ENCODE assay signal across 8 mouse cellular contexts in the genomic region with DNA sequence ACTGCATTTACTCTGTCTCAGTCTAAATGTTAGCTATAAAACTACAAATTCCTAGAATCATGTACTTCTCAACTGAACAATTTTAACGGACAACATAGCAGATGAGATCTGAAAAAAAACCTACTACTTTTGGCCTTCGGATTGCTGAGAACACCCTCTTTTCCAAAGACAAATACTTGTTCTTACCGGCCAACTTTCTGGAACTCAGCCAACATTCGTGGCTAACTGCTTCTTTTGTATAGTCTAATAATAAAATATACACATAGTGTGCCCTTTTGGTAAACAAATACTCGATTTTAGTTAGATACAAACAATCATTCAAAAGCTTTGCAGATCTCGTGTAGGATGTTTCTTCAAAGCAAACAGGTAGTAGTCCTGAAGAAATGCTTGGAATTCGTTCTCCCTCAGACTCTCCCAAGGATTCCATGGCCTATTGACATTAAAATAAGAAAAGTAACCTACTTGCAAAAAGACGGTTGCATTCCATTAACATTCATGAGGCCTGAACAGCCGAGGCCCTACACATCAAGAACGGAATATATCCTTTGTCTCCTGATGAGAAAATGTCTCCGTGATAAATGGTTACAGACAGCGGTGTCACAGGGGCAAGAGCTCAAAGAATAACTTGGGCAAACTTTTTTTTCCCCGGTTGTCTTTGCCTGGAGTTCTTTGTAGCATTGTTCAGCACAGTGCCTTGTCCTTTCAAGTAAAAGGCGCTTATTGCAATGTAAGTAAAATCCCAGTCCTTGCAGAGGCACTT. TPM values are rescaled to one million over a fixed set of nuclear protein-coding genes. Genes with fewer than 3 reads are reported as not detected.
DNase-seq lines count a peak whose midpoint lies in the region; ATAC-seq and TF ChIP-seq lines count a peak whose summit lies in the region.

No protein-coding gene starts in this region.

- no peaks in the 10 kb centered on the region for H3K36me3 ChIP-seq in kidney, adult 2 months (ENCODE audit: control insufficient read depth, insufficient read depth, low read length)
- no peaks in the 10 kb centered on the region for H3K36me3 ChIP-seq in embryonic facial prominence, embryonic 12.5 days
- no peaks in the 10 kb centered on the region for H3K36me3 ChIP-seq in kidney, postnatal 0 days (ENCODE audit: insufficient read depth, low read length)
- H3K36me3 ChIP-seq in neural tube, embryonic 11.5 days (ENCODE audit: control insufficient read depth, insufficient read depth, low read length): no peaks in the 10 kb centered on the region

- no peaks in the 10 kb centered on the region for H3K9me3 ChIP-seq in embryonic facial prominence, embryonic 12.5 days
- H3K9me3 ChIP-seq in kidney, postnatal 0 days (replicated peaks; ENCODE audit: low read length): no peaks in the 10 kb centered on the region
- no peaks in the 10 kb centered on the region for H3K9me3 ChIP-seq in neural tube, embryonic 11.5 days (ENCODE audit: control insufficient read depth, low read length)

- H3K27me3 ChIP-seq in kidney, adult 2 months (replicated peaks; ENCODE audit: control insufficient read depth, insufficient read depth, low read length): no peaks in the 10 kb centered on the region
- H3K27me3 ChIP-seq in embryonic facial prominence, embryonic 12.5 days: no peaks in the 10 kb centered on the region
- H3K27me3 ChIP-seq in kidney, postnatal 0 days (ENCODE audit: insufficient read depth, low read length): no peaks in the 10 kb centered on the region
- no peaks in the 10 kb centered on the region for H3K27me3 ChIP-seq in neural tube, embryonic 11.5 days (ENCODE audit: control insufficient read depth, insufficient read depth, low read length)

- no peaks in the 10 kb centered on the region; the same call in 1 of the 2 replicates for H3K4me1 ChIP-seq in kidney, adult 2 months (ENCODE audit: control insufficient read depth, insufficient read depth, low read length)
- peaks cover 10% of the 10 kb centered on the region; the same call in 1 of the 2 replicates for H3K4me1 ChIP-seq in embryonic facial prominence, embryonic 12.5 days
- peaks cover 11% of the 10 kb centered on the region for H3K4me1 ChIP-seq in kidney, postnatal 0 days (replicated peaks; ENCODE audit: insufficient read depth, low read length)
- no peaks in the 10 kb centered on the region; the same call in 1 of the 2 replicates for H3K4me1 ChIP-seq in neural tube, embryonic 11.5 days (ENCODE audit: control insufficient read depth, insufficient read depth, low read length)

- H3K27ac ChIP-seq in kidney, adult 2 months (ENCODE audit: insufficient read depth, low read depth, low read length): no peak overlapping the region
- H3K27ac ChIP-seq in embryonic facial prominence, embryonic 12.5 days: peak overlapping the region; percentile 25; the same call in 1 of the 2 replicates
- H3K27ac ChIP-seq in kidney, postnatal 0 days: peak overlapping the region; percentile 89
- peak overlapping the region; percentile 90 for H3K27ac ChIP-seq in neural tube, embryonic 11.5 days (ENCODE audit: low read depth, low read length)

- no peak for ATAC-seq in embryonic facial prominence, embryonic 12.5 days (ENCODE audit: insufficient number of reproducible peaks, insufficient read depth, low FRiP score, low TSS enrichment)
- ATAC-seq in kidney, postnatal 0 days (replicated peaks; ENCODE audit: low FRiP score, low read depth): no peak
- peak; percentile 31 for ATAC-seq in neural tube, embryonic 11.5 days (ENCODE audit: insufficient read depth, low FRiP score, low TSS enrichment)

- no peak overlapping the region for H3K9ac ChIP-seq in embryonic facial prominence, embryonic 12.5 days
- no peak overlapping the region for H3K9ac ChIP-seq in kidney, postnatal 0 days (ENCODE audit: low read depth, low read length)
- no peak overlapping the region for H3K9ac ChIP-seq in neural tube, embryonic 11.5 days (ENCODE audit: low read length)

- TF ChIP-seq CTCF in kidney, adult 2 months (conservative IDR thresholded peaks at IDR 0.05; ENCODE audit: insufficient read depth, insufficient read length, low read depth, low read length): no peak
- TF ChIP-seq CTCF in kidney, postnatal 0 days (IDR thresholded peaks at IDR 0.05; ENCODE audit: low read depth): no peak

- TF ChIP-seq POLR2A in kidney, adult 2 months (IDR thresholded peaks at IDR 0.05; ENCODE audit: low read depth, low read length): no peak

- H3K4me2 ChIP-seq in embryonic facial prominence, embryonic 12.5 days (replicated peaks): peak overlapping the region; percentile 64
- peak overlapping the region; percentile 85 for H3K4me2 ChIP-seq in kidney, postnatal 0 days (ENCODE audit: low read length)
- peak overlapping the region; percentile 40 for H3K4me2 ChIP-seq in neural tube, embryonic 11.5 days (ENCODE audit: low read depth)

- no peak overlapping the region for H3K4me3 ChIP-seq in kidney, adult 2 months (ENCODE audit: insufficient read depth, low read depth, low read length)
- H3K4me3 ChIP-seq in embryonic facial prominence, embryonic 12.5 days: no peak overlapping the region
- no peak overlapping the region for H3K4me3 ChIP-seq in kidney, postnatal 0 days (replicated peaks; ENCODE audit: low read depth, low read length)
- no peak overlapping the region for H3K4me3 ChIP-seq in neural tube, embryonic 11.5 days (ENCODE audit: low read depth, low read length)

- 36% methylated on average over 14 of the region's 14 CpGs for WGBS in kidney, adult 2 months
- WGBS in embryonic facial prominence, embryonic 12.5 days: 24% methylated on average over 14 of the region's 14 CpGs
- 30% methylated on average over 14 of the region's 14 CpGs for WGBS in kidney, postnatal 0 days
- 19% methylated on average over 14 of the region's 14 CpGs for WGBS in neural tube, embryonic 11.5 days

- peak; percentile 23 for DNase-seq in kidney, adult 2 months
- DNase-seq in kidney, adult 11 months: no peak
- DNase-seq in kidney, postnatal 0 days (ENCODE audit: low spot score): peak; percentile 8
- DNase-seq in neural tube, embryonic 11.5 days (ENCODE audit: low spot score): peak; percentile 67
- no peak for DNase-seq in gastrocnemius, adult 8-10 months (ENCODE audit: low spot score in 2 of 2)
- DNase-seq in left cerebral cortex, adult 18-20 months (ENCODE audit: low spot score in 2 of 2): no peak
- DNase-seq in thymus, adult 18-20 months: no peak

RNA-seq across cellular contexts. Expression of gene Lysmd3, which starts 1.2 kb away (rescaled TPM):
- 3.9 and 4.4 TPM in 2 replicates for polyA plus RNA-seq in kidney, adult 2 months (2012; rRNA removed)
- 28.2 and 33.0 TPM in 2 replicates for polyA plus RNA-seq in embryonic facial prominence, embryonic 12.5 days (2016; fragmentation: Nextera tagmentation; extraction: Ambion mirVana)
- polyA plus RNA-seq in kidney, postnatal 0 days (2015; fragmentation: Nextera tagmentation; extraction: Ambion mirVana): 22.4 and 22.5 TPM in 2 replicates
- 35.4 and 39.5 TPM in 2 replicates for polyA plus RNA-seq in neural tube, embryonic 11.5 days (2014; fragmentation: Nextera tagmentation; extraction: Ambion mirVana)
- total RNA-seq in gastrocnemius, adult 8-10 months (2022): 1 to 10 TPM; 6.3 to 10.0 (median 6.6) TPM
- 10 to 100 TPM; 12.7 to 16.3 TPM for total RNA-seq in left cerebral cortex, adult 18-20 months (2021)

RNA-seq across cellular contexts. Expression of gene Adgrv1, which starts 23.3 kb away (rescaled TPM):
- polyA plus RNA-seq in kidney, adult 2 months (2012; rRNA removed): 0.56 and 0.61 TPM in 2 replicates
- polyA plus RNA-seq in embryonic facial prominence, embryonic 12.5 days (2016; fragmentation: Nextera tagmentation; extraction: Ambion mirVana): 5.0 and 7.2 TPM in 2 replicates
- 2.7 and 3.2 TPM in 2 replicates for polyA plus RNA-seq in kidney, postnatal 0 days (2015; fragmentation: Nextera tagmentation; extraction: Ambion mirVana)
- 35.1 and 38.8 TPM in 2 replicates for polyA plus RNA-seq in neural tube, embryonic 11.5 days (2014; fragmentation: Nextera tagmentation; extraction: Ambion mirVana)
- under 1 TPM in 1 of 4 experiments, not detected in 3; 0.19 TPM for total RNA-seq in gastrocnemius, adult 8-10 months (2022)
- 1 to 10 TPM in 1 of 2 experiments, under 1 TPM in 1; 0.81 to 1.4 TPM for total RNA-seq in left cerebral cortex, adult 18-20 months (2021)

RNA-seq across cellular contexts. Expression of gene Polr3g, which starts 54.5 kb away (rescaled TPM):
- polyA plus RNA-seq in kidney, adult 2 months (2012; rRNA removed): 2.7 and 3.1 TPM in 2 replicates
- 17.2 and 17.5 TPM in 2 replicates for polyA plus RNA-seq in embryonic facial prominence, embryonic 12.5 days (2016; fragmentation: Nextera tagmentation; extraction: Ambion mirVana)
- 7.8 and 8.1 TPM in 2 replicates for polyA plus RNA-seq in kidney, postnatal 0 days (2015; fragmentation: Nextera tagmentation; extraction: Ambion mirVana)
- polyA plus RNA-seq in neural tube, embryonic 11.5 days (2014; fragmentation: Nextera tagmentation; extraction: Ambion mirVana): 10.4 and 13.3 TPM in 2 replicates
- total RNA-seq in gastrocnemius, adult 8-10 months (2022): 1 to 10 TPM; 1.6 to 4.2 (median 3.3) TPM
- total RNA-seq in left cerebral cortex, adult 18-20 months (2021): 1 to 10 TPM; 5.0 to 5.6 TPM

RNA-seq across cellular contexts. Expression of gene Mblac2, which starts 54.9 kb away (rescaled TPM):
- 3.3 and 5.3 TPM in 2 replicates for polyA plus RNA-seq in kidney, adult 2 months (2012; rRNA removed)
- polyA plus RNA-seq in embryonic facial prominence, embryonic 12.5 days (2016; fragmentation: Nextera tagmentation; extraction: Ambion mirVana): 7.2 and 7.9 TPM in 2 replicates
- 8.7 and 9.7 TPM in 2 replicates for polyA plus RNA-seq in kidney, postnatal 0 days (2015; fragmentation: Nextera tagmentation; extraction: Ambion mirVana)
- polyA plus RNA-seq in neural tube, embryonic 11.5 days (2014; fragmentation: Nextera tagmentation; extraction: Ambion mirVana): 11.5 and 12.3 TPM in 2 replicates
- 1 to 10 TPM; 1.2 to 1.8 (median 1.4) TPM for total RNA-seq in gastrocnemius, adult 8-10 months (2022)
- total RNA-seq in left cerebral cortex, adult 18-20 months (2021): 10 to 100 TPM; 19.6 to 21.3 TPM

Comparison
In these comparisons a context has a peak if more than half of its experiments do, and no peak if none do; other contexts are left out.
1. DNase-seq: peak in kidney, adult 2 months (single experiment), kidney, postnatal 0 days (single experiment) and neural tube, embryonic 11.5 days (single experiment); none in kidney, adult 11 months (single experiment), gastrocnemius, adult 8-10 months (0 of 2), left cerebral cortex, adult 18-20 months (0 of 2) and thymus, adult 18-20 months (0 of 2).
2. Peak in every context shown above with its lines, with median percentiles within 50 percentile points of each other: H3K4me2 ChIP-seq.